Mouse (Mus musculus): ENCODE measurements around the gene Olfr1025-ps1.

DNA sequence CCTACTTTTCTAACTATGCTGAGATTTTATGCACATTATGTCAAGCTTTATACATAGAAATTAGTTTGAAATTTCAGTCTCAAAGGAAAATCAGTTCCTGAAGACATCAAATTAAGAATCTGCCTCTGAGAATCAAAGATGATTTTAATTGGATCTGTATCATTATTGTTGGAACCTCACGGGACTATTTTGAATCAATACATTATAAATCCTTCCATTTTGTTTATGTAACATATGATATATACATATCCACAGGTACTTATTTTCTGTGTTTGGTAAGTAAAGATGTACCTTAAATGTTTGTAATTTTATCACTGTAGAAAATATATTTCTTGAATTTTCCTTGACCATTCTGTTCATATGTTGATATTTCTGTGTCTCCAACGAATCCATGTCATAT is 29.7 kb upstream of the Olfr1025-ps1 start, which contains the start of gene Olfr1023:
- TF ChIP-seq CTCF (IDR thresholded peaks at IDR 0.05; ENCODE audit: low read depth, low read length) (no peak), GATA1 (IDR thresholded peaks at IDR 0.05; ENCODE audit: borderline replicate concordance, low read length) (no peak), GATA2 (IDR thresholded peaks at IDR 0.05; ENCODE audit: borderline replicate concordance, low read depth, low read length) (no peak)

All from G1E (cell line).